Mouse (Mus musculus): ENCODE results near the gene Grik5.

GRCm38 (mm10) chr7:25006171-25006570 is 66.0 kb downstream of the Grik5 start:
- TF ChIP-seq CTCF (IDR thresholded peaks at IDR 0.05; ENCODE audit: low read depth) (no peak), EP300 (IDR thresholded peaks at IDR 0.05; ENCODE audit: low read depth) (no peak)

Data from liver, postnatal 0 days (tissue).